Mouse (Mus musculus): ENCODE data around the gene Sorcs3. TPM values are rescaled to one million over a fixed set of nuclear protein-coding genes. Genes with fewer than 3 reads are reported as not detected.

Gene Sorcs3
- polyA plus RNA-seq, 1 experiment from 2014 or later: 0.06 TPM

- H3K27ac ChIP-seq (ENCODE audit: low read depth): no peak overlapping the region
Measured at GRCm38 (mm10) chr19:48391551-48391950, 185.7 kb downstream of the Sorcs3 start.

GRCm38 (mm10) chr19:48404774-48405495, 199.1 kb downstream of the Sorcs3 start:
- no peak overlapping the region for H3K9ac ChIP-seq (replicated peaks)
- no peaks in the 10 kb centered on the region for H3K9me3 ChIP-seq (ENCODE audit: low read length)
- DNase-seq (no peak), ATAC-seq (no peak)
- no peak overlapping the region for H3K27ac ChIP-seq (ENCODE audit: low read depth)
- TF ChIP-seq CTCF (IDR thresholded peaks at IDR 0.05; ENCODE audit: low read depth): no peak
- TF ChIP-seq EP300 (IDR thresholded peaks at IDR 0.05; ENCODE audit: low read depth): no peak
- H3K4me2 ChIP-seq (ENCODE audit: low read depth, low read length): no peak overlapping the region
- H3K4me1 ChIP-seq (ENCODE audit: insufficient read depth): no peaks in the 10 kb centered on the region
- no peak overlapping the region for H3K4me3 ChIP-seq (ENCODE audit: low read depth, low read length)
- no peaks in the 10 kb centered on the region for H3K27me3 ChIP-seq (ENCODE audit: insufficient read depth, low read length)
- 67% methylated on average over 7 of the region's 7 CpGs for WGBS (ENCODE audit: insufficient replicate concordance)
- H3K36me3 ChIP-seq (replicated peaks; ENCODE audit: insufficient read depth, low read length): no peaks in the 10 kb centered on the region

More at GRCm38 (mm10) chr19:48391551-48391950, 185.7 kb downstream of the Sorcs3 start:
- 52% methylated on average over 1 of the region's 1 CpGs for WGBS (ENCODE audit: insufficient replicate concordance)
- Histone ChIP-seq H3K27me3 (ENCODE audit: insufficient read depth, low read length) (no peaks in the 10 kb centered on the region), H3K4me3 (ENCODE audit: low read depth, low read length) (no peak overlapping the region), H3K4me1 (ENCODE audit: insufficient read depth) (no peaks in the 10 kb centered on the region), H3K9ac (replicated peaks) (no peak overlapping the region), H3K4me2 (ENCODE audit: low read depth, low read length) (no peak overlapping the region), H3K36me3 (replicated peaks; ENCODE audit: insufficient read depth, low read length) (no peaks in the 10 kb centered on the region), H3K9me3 (ENCODE audit: low read length) (no peaks in the 10 kb centered on the region)
- no peak for ATAC-seq
- DNase-seq: no peak
- TF ChIP-seq CTCF (IDR thresholded peaks at IDR 0.05; ENCODE audit: low read depth): peak; percentile 20; the same call in 1 of the 2 replicates
- TF ChIP-seq EP300 (IDR thresholded peaks at IDR 0.05; ENCODE audit: low read depth): no peak

DNA sequence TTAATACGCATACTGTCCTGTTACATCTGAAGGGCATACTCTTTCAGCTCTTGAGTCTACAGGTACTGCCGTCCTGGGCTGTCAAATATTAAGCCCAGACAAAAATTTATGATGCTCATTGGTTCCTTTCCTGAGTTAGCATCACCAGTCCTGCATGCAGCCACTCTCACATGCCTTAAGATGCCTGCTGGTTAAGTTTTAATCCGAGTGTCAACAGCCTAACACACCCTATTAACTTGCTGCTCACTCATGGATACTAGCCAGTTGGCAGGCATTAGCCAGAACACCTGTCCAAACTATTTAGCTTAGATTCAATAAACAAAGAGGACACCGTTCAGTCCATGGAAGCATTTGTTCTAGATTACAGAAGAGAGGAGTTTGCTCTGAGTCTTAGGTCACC, 202.4 kb downstream of the Sorcs3 start:
- no peaks in the 10 kb centered on the region for H3K36me3 ChIP-seq (replicated peaks; ENCODE audit: insufficient read depth, low read length)
- no peak overlapping the region for H3K9ac ChIP-seq (replicated peaks)
- ATAC-seq: no peak
- H3K4me2 ChIP-seq (ENCODE audit: low read depth, low read length): no peak overlapping the region
- no peak for DNase-seq
- 58% methylated on average over 4 of the region's 4 CpGs for WGBS (ENCODE audit: insufficient replicate concordance)
- H3K4me1 ChIP-seq (ENCODE audit: insufficient read depth): no peaks in the 10 kb centered on the region
- no peaks in the 10 kb centered on the region for H3K9me3 ChIP-seq (ENCODE audit: low read length)
- no peak overlapping the region for H3K4me3 ChIP-seq (ENCODE audit: low read depth, low read length)
- no peaks in the 10 kb centered on the region for H3K27me3 ChIP-seq (ENCODE audit: insufficient read depth, low read length)
- TF ChIP-seq CTCF (IDR thresholded peaks at IDR 0.05; ENCODE audit: low read depth) (no peak), EP300 (IDR thresholded peaks at IDR 0.05; ENCODE audit: low read depth) (no peak)
- H3K27ac ChIP-seq (ENCODE audit: low read depth): no peak overlapping the region

DNA sequence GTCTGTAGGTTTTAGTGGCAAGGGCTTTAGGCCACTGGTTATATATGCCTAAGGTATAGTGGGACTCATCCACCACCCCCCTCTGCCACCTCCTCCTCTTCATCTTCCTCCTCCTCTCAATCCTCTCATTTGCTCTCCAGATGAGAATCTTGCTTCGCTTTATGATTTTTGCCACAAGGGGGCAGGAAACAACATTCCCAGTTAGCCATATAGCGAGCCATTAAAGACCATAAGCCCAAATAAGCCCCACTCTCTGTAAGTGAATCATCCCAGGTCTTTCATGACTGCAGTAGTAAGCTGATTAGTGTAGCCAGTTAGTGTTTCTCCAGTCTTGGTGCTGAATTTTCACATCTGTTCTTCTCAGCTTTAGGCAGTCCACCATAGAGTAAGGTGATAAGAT, 205.5 kb downstream of the Sorcs3 start:
- 51% methylated on average over 2 of the region's 2 CpGs for WGBS (ENCODE audit: insufficient replicate concordance)
- ATAC-seq: no peak
- Histone ChIP-seq H3K4me1 (ENCODE audit: insufficient read depth) (no peaks in the 10 kb centered on the region), H3K4me2 (ENCODE audit: low read depth, low read length) (no peak overlapping the region), H3K27ac (ENCODE audit: low read depth) (no peak overlapping the region), H3K27me3 (ENCODE audit: insufficient read depth, low read length) (no peaks in the 10 kb centered on the region), H3K4me3 (ENCODE audit: low read depth, low read length) (no peak overlapping the region), H3K9me3 (ENCODE audit: low read length) (no peaks in the 10 kb centered on the region), H3K36me3 (replicated peaks; ENCODE audit: insufficient read depth, low read length) (no peaks in the 10 kb centered on the region), H3K9ac (replicated peaks) (no peak overlapping the region)
- TF ChIP-seq EP300 (IDR thresholded peaks at IDR 0.05; ENCODE audit: low read depth): no peak
- no peak for TF ChIP-seq CTCF (IDR thresholded peaks at IDR 0.05; ENCODE audit: low read depth)
- DNase-seq: no peak

DNA sequence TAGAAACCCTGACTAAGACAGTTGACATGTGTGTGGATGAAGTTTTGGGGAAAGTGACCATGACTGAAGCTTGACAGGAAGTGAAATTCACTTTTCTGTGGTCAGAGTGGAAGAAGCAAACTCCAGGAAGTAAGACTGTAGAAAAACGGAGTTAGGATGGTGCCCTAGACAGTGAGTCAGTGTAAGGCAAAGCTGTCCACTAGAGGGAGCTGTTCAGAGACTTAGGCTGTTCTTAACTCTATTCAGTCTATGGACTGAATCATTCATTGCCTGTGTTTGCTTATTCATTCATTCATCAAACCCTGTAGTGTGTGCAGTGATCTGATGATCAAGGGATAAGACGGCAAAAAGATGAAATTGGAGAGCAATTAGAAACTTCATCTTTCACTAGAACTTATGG, 208.0 kb downstream of the Sorcs3 start:
- H3K27me3 ChIP-seq (ENCODE audit: insufficient read depth, low read length): no peaks in the 10 kb centered on the region
- TF ChIP-seq EP300 (IDR thresholded peaks at IDR 0.05; ENCODE audit: low read depth) (no peak), CTCF (IDR thresholded peaks at IDR 0.05; ENCODE audit: low read depth) (peak; percentile 50)
- H3K9ac ChIP-seq (replicated peaks): no peak overlapping the region
- H3K9me3 ChIP-seq (ENCODE audit: low read length): no peaks in the 10 kb centered on the region
- DNase-seq (no peak), ATAC-seq (no peak)
- no peak overlapping the region for H3K27ac ChIP-seq (ENCODE audit: low read depth)
- WGBS (ENCODE audit: insufficient replicate concordance): 46% methylated on average over 2 of the region's 2 CpGs
- H3K4me3 ChIP-seq (ENCODE audit: low read depth, low read length): no peak overlapping the region
- H3K36me3 ChIP-seq (replicated peaks; ENCODE audit: insufficient read depth, low read length): no peaks in the 10 kb centered on the region
- no peaks in the 10 kb centered on the region for H3K4me1 ChIP-seq (ENCODE audit: insufficient read depth)
- no peak overlapping the region for H3K4me2 ChIP-seq (ENCODE audit: low read depth, low read length)

DNA sequence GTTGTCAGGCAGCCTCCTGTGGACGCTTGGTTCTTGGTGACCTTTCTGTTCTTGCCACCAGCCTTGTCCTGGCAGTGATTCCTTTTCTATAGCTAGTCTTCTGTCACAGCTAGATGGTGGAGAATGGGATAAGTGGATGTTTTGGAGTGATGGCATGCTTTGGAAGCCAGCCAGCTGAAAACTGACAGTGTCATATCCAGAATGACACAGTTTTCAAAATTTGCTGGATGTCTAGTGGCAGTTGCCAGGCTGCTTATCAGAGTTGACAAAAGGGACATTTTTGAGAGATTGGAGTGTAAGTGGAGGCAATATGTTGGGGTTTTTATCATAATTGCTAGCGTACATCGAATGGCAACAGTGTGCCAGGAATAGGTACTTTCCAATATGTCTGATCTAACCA, 212.5 kb downstream of the Sorcs3 start:
- no peak overlapping the region for H3K4me2 ChIP-seq (ENCODE audit: low read depth, low read length)
- no peaks in the 10 kb centered on the region for H3K4me1 ChIP-seq (ENCODE audit: insufficient read depth)
- H3K9me3 ChIP-seq (ENCODE audit: low read length): no peaks in the 10 kb centered on the region
- 69% methylated on average over 3 of the region's 3 CpGs for WGBS (ENCODE audit: insufficient replicate concordance)
- H3K9ac ChIP-seq (replicated peaks): no peak overlapping the region
- H3K36me3 ChIP-seq (replicated peaks; ENCODE audit: insufficient read depth, low read length): no peaks in the 10 kb centered on the region
- ATAC-seq (no peak), DNase-seq (no peak)
- no peaks in the 10 kb centered on the region for H3K27me3 ChIP-seq (ENCODE audit: insufficient read depth, low read length)
- H3K27ac ChIP-seq (ENCODE audit: low read depth): no peak overlapping the region
- H3K4me3 ChIP-seq (ENCODE audit: low read depth, low read length): no peak overlapping the region
- no peak for TF ChIP-seq EP300 (IDR thresholded peaks at IDR 0.05; ENCODE audit: low read depth)
